Mouse (Mus musculus) cerebral cortex, adult 2 months (tissue): ENCODE results near the gene Rab24.

Experiments used
- WGBS: fragments of 180-500 bp; shearing (Covaris S2); methylation state at CpG from one replicate; pipeline ENCODE4 v1.1.7; 2018; 5-methylcytosine and 5-hydroxymethylcytosine counted together

The Rab24 gene

DNA sequence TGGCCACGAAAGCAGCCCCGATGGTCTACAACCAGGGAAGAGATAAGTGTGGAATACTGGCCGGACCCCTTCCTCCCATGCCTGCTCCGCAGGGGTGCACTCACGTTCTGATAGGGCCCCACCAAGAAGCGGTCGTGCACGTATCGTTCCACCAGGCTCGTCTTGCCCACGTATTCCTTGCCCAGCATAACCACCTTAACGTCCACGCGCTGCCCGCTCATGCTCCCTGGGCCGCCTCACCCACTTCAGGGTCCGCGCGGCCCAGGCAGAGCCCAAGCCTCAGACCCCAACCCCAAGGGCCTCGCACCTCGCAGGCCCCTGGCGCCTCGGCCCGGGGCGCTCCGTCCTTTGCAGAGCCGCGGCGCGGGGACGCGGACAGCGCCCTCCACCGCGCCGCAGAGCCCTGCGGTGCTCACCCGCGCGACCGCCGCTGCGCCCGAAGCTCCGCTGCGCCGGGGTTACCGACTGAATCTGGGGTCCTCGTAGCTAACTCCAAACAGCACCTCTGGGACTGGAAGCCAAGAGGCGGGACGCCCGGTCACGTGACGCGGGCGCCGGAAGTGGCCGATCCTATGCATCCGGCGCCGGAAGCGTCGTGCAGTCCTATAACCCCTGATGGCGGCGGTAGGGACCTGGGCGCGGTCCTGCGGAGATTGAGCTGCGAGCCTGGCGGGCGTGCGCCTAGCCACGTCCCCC, at the start of gene Rab24:
Rab24 (minus strand) TSS at position 513 of the 696 bp plus-strand sequence.
- under 1% methylated on average over 73 of the region's 73 CpGs for WGBS

DNA sequence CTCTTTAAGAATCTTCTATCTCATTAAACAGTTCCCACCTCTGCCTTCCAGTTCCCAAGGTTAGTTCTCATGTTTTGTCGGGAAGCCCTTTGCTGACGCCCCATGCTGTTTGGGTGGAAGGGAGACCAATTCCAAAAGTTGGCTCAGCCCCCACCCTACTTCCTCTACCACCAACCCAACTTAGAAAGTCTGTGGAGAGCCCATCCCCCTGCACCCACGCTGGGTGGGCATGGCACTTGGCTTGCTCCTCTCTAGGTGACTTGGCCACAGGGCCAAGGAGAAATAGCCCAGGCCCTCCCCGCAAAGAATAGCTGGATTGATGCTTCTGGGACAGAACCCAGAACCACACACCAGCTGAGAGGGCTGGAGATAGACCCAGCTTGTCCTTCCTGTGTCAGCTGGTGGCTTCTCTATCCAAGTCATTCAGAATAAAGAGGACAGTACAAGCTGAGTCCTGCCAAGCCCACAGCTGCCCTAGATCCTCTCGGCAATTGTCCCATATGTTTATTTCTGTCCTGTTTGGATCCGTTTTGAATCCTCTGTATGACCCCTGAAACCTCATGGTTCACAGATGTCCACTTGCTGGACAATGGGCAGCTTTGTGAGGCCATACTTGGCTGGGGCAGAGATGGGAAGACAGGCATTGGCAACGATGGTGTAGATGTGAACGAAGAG, 49.4 kb upstream of the Rab24 start:
- WGBS: 49% methylated on average over 8 of the region's 8 CpGs

DNA sequence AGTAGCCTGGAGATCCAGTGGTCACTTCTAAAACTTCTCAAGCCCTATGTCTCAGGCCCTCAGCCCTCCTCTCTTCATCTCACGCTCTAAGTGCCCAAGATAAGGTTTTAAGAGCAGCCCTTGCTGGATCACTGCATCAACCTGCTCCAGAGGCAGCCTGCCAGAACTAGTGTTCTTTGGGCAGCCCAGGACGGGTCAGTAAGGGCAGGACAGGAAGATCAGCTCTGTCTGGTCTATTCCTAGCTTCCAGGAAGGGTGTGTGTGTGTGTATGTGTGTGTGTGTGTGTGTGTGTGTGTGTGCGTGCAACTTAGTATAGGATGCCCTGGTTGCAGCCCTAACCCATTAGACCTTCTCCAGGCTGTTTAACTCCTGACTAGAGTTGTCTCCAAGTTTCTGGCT, 48.5 kb upstream of the Rab24 start:
- 76% methylated on average over 3 of the region's 3 CpGs for WGBS

DNA sequence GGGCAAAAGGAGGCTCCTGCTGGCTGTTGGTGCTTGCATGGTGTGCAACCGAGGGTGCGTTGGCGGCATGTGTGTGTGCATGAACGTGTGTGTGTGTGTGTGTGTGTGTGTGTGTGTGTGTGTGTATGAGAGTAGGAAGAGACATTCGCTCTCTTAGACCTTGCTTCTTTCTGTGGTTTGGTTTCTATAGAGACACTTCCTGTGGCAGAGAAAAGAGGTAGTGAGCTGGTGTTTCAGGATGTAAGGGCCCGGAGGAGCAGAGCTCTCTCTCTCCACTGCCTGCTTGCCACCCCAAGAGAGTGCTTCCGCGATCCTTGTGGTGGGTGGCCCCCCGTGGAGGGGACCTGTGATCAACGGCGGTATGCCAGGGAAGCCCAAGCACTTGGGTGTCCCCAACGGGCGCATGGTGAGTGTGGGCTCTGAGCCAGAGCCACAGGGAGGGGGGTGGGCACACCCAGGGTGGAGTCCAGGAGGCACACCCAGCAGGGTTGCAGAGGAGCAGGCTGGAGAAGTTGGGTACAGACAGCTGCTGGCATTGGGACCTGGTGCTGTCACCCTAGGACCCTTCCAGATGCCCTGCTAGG, 47.9 kb upstream of the Rab24 start, which contains the start of gene Rgs14:
Rgs14 (plus strand) TSS at position 202 of the 584 bp plus-strand sequence.
- WGBS: 25% methylated on average over 13 of the region's 13 CpGs

DNA sequence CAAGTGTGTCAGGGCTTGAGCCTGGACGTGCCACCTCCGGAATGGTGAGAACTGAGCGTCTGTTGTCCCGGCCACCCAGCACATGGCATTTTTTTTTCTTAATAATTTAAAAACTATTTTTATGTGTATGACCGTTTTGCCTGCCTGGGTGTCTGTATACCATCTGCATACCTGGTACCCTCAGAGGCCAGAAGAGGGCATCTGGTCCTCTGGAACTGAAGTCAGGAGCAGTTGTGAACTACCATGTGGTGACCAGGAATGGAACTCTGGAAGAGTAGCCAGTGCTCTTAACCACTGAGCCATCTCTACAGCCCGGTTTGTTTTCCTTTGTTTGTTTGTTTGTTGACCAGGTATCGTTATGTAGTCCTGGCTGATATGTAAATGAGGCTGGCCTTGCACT, 46.7 kb upstream of the Rab24 start:
- 79% methylated on average over 7 of the region's 7 CpGs for WGBS

DNA sequence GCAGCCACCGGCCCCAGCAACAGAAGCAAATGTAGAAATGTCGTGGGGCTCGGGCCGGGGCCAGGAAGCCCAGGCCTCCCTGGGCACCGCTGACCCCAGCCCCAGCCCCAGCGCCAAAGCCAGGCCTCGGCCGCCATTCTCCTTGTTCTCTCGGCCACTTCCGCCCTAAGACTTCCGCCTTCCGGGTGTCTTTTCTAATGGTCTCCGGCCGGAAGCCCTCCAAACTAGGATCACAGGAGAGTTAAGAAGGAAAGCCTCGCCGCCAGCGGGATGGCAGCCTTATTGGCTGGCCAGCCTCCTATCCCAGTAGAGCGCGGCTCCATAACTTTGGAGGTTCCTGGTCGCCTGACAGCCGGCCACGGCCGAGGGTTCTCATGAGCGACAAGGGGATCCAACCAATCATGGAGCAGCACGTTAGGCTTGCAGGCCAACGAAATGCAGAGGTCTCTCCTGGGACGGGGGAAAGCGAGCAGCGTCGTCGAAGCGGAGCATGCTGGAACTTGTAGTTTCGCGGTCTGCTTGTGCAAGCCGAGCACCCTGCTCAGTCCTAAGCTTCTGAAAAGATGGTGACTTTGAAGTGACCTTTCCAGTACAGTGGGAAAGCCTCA, 40.8 kb upstream of the Rab24 start, which contains the start of gene Lman2:
Lman2 (minus strand) TSS at position 331 of the 608 bp plus-strand sequence.
- under 1% methylated on average over 35 of the region's 35 CpGs for WGBS

DNA sequence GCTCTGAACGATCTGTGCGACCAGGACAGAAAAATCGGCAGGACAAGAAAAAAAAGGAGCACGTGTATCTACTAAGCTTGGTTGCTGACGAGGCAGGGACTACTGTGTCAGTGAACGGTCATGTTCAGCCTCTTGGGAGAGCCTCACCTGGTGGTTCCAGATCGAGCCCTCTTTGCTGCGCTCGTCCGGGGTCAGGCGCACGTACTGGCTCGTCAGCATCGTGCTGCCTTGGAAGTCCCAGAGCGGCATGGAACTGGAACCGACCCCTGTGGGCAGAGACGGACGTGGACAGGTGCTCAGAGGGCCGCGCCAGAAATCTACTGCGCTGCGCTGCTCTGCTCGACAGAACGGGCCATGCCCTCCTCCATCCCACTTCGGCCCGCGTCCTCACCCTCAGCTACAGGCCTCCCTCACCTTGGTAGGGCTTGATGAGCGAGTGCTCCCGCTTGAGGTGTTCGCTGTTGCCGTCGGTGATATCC, 40.3 kb upstream of the Rab24 start:
- WGBS: under 1% methylated on average over 32 of the region's 32 CpGs

DNA sequence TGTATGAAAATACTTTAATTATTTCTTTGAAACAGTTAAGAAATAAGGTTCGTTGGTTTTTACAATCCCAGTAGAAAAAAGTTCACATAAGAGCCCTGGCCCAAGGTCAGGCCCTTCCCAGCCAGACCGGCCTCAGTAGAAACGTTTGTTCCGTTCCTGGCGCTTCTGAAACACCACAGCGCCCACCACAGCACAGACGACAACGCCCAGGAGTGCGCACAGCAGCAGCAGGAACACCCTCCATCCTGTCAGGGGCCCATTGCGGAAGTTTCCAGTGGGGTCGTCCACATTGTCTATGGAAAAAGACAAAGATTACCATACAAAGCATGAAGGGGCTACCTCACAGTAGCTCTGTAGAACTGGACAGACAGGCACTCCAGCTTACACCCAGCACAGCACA, 25.0 kb upstream of the Rab24 start:
- 72% methylated on average over 11 of the region's 11 CpGs for WGBS

DNA sequence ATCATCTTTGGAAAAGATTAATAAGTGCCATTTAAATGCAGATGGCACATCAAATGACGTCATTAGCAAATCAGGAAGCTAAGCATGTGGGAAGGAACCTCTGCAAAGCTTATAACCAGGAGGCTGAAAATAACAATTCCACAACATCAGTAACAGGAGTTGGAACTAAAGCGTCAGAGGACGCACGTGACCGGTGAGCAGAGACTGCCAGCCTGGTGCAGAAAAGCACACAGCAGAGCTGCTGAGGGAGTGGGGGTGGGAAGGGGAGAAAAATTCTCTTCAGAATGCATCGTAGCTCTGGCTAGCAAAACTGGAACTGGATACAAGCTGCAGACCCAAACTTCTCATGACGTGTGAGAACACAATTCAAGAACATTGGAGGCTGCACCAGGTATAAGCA, 22.5 kb upstream of the Rab24 start:
- WGBS: 46% methylated on average over 7 of the region's 7 CpGs

DNA sequence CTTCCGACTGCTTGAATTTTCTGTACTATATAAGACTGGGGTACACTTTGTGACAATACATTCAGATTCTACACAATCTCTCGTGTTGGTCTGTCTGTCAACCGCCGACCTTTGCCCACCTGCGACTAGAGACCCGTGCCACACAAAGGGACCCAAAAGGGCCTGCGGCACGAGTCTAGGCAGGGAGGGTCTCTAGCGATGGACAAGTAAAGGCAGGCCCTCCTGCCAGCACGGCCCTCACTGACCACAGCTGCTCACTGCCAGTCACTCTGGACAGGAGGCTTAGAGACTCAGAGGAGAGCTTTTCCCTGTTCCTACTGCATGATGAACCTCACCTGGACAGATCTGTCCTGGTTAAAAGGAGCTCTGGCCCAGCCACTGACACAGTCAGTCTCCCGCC, 20.7 kb upstream of the Rab24 start:
- 65% methylated on average over 11 of the region's 11 CpGs for WGBS

DNA sequence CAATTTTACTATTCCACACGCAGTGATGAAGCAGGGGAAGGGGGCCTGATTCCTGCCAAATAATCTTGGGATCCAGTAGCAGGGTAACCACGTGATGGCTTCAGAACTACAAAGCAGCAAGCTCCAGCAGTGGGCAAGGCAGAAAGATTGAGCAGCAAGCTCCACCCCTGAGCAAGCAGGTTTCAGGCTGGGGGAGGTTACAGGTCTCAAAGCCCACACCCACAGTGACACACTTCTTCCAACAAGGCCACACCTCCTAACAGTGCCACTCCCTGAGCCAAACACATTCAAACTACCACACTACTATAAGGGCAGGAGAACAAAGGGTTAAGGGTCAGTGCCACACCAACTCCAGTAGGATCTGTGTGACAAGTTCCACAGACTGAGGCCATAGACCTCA, 17.5 kb upstream of the Rab24 start:
- WGBS: 47% methylated on average over 2 of the region's 2 CpGs

DNA sequence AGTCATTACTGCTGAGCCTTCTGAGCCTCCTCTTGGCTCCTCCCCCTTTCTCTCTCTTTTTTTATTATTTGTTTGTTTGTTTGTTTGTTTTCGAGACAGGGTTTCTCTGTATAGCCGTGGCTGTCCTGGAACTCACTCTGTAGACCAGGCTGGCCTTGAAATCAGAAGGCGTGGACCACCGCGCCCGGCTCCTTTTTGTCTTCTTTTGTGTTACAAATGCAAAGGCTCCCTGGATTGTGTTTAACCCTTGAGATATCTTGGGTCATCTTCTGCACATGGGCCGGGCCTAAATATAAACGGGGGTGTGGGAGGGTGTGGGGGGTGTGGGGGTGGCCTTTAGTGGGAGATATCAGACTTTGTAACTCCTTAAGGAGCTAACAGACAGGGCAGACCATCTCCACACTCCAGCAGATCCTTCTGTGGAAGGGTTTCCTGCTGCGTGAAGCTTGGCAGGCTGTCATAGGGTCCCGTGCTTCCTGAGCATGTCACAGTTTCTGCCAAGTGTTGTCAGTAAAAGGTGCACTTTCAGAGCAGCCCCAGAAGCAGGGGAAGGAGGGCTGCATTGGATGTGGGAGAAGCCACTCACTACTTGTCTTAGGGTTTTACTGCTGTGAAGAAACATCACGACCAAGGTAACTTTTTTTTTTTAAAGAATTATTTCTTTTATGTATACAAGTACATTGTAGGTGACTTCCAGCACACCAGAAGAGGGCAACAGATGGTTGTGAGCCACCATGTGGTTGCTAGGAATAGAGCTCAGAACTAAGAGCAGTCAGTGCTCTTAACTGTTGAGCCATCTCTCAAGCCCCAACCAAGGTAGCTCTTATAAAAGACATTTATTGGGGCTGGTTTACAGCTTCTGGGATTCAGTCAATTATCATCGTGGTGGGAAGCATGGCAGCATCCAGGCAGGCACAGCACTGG, 16.6 kb upstream of the Rab24 start:
- 52% methylated on average over 12 of the region's 12 CpGs for WGBS

DNA sequence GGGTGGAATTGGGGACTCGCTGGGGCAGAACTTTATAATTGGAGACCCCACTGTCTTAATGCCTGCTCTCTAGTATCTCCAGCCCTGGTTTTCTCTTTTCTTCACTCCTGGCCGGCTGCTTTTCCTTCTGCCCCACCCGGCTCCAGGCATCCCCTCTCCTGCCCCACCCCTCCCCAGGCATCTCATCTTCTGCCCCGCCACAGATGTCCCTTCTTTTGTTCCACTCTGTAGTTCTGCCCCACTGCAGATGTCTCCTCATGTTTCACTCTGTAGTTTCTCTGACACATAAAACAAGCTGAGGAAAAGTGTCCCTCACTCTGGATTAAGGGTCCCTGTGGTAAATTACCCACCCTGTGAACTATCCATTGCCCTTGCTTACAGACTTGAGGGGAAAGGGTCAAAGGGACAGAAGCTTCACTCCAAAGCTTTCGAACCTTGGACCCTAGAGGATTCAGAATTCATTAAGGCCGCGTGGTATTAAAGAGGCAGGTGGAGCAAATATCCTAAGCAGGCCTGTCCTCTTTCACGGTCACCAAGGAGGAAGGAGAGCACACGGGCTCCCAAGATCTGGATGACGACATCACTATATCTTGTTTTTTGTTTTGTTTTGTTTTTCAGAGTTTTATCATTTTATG, 15.7 kb upstream of the Rab24 start:
- 81% methylated on average over 10 of the region's 10 CpGs for WGBS

DNA sequence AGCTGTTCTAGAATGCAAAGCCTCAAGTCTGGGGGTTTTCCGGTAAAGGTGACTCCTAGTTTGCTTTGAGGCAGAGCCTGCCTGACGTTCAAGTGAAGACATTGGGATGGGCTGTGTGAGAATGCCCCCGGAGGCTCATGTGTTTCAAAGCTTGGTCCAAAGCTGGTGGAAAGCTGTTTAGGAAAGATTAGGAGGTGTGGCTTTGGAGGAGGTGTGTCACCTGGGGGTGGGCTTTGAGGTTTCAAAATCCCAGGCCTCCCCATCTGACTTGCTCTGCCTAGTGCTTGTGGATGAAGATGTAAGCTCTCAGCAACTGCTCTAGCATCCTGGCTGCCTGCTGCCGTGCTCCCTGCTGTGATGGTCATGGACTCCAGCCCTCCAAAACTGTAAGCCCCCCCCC, 14.0 kb upstream of the Rab24 start:
- 90% methylated on average over 4 of the region's 4 CpGs for WGBS

DNA sequence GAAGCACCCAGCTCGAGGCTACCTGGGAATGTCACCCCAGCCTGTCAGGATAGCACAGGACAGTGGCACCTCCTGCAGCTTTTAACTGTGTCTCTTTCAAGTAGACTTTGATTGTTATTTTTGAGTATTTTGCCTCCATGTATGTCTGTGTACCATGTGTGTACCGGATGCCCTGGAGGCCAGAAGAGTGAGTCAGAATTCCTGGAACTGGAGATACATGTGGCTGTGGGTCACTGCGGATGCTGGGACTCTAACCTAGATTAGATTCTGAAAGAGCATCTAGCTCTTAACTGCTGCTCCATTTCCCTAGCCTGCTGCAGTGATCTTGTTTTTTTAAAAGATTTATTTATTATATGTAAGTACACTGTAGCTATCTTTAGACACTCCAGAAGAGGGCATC, 10.6 kb upstream of the Rab24 start:
- 89% methylated on average over 3 of the region's 3 CpGs for WGBS

DNA sequence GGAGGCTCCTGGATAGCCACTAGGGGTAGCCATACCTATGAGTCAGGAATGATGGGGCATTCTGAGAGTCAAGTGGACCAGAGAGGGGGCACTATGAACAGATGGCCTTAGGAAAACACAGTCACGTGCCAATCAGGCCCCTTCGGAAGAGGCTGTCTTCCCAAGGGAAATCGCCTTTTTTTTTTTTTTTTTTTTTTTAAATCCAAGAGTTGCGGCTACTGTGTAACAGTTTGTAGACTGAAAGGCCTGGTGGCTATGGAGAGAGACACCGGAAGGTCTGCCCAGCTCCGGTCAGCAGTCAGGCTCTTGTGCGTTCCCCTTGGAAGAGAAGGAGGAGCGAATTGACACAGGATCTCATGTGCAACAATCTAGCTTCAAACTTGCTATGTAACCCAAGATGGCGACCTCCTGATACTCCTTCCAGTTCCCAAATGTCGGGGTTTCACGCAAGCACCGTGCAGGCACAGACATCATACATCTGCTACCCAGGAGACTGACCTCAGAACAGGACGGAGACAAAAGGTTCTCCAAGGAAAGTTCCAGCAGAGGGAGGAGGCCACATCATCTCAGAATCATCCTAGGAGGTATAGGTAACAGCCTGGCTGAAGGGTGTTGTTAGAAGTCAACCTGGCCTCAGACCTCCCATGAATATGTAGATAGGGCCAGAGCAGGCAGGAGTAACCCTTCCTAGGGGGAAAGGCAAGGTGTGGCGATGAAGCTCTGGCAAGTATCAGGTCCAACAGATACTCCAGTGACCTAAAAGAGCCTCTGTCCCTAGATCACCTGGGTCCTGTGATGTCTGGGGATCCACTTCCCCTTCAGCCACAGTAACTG, 9.0 kb upstream of the Rab24 start:
- WGBS: 60% methylated on average over 14 of the region's 14 CpGs

DNA sequence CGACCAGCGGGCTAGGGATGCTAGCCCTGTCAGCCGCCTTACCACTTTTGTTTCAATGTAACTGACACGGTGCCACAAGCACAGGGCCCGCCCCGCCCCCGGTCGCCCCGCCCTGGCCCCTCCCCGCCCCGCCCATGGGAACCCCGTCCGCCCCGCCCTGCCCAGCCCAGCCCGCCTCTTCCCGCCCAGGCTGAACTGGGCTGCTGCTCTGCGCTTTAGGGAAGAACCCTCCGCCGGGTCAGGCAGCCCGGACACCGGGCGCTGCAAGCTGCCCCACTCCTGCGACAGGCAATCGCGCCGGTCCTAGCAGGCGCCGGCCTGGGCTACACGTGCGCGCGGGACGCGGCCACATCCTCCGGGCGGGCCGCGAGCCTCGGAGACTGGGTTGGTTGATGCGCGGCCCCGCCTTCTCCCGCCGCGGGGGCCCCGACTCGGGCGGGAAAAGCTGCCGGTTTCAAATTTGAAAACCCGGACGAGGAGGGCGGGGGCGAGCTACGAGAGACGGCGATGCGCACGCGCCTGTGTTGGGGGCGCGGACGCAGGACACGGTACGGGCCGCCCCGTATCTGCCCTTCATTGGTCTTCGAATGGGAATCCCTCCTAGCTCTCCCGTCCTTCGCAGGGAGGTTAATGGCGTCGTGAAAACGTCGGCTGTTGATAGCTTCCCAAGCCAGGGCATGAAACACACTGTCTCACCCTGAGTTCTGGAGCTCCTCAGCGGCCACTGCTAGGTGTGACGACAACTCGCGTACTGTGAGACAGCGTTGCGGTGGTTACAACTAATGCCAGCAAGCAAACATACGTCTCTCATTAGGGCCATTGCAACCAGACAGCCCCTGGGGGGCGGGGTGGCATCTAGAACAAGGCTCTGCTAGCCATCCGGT, 8.2 kb upstream of the Rab24 start, which contains the start of gene Mxd3:
Mxd3 (minus strand) TSS at position 141 of the 884 bp plus-strand sequence.
- WGBS: under 1% methylated on average over 82 of the region's 82 CpGs

DNA sequence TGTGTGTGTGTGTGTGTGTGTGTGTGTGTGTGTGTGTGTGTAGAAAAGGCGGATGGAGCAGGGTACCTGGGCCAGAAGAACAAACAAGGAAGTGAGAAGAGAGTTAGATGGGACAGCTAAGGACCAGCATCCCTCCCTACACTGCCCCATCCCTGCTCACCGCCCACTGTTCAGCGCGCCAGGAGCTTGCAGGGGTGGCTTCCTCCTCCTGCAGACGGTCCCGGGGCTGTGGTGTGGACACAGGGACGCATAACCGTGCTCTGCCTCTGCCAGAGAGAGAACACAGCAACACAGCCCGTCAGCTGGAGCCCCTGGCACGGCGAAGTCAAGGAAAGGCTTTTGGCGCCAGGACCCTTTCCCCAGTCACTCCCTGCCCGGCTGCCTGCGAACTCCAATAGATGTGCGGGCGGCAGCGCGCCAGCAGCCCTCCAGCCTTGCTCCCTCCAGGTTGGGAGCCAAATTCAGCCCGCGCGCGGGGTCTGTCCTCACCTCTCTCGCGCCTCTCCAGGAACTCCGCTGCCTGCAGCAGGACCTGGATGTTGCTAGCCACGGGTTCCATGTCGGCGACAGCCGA, 7.5 kb upstream of the Rab24 start:
- under 1% methylated on average over 29 of the region's 29 CpGs for WGBS
